In the genomic region with DNA sequence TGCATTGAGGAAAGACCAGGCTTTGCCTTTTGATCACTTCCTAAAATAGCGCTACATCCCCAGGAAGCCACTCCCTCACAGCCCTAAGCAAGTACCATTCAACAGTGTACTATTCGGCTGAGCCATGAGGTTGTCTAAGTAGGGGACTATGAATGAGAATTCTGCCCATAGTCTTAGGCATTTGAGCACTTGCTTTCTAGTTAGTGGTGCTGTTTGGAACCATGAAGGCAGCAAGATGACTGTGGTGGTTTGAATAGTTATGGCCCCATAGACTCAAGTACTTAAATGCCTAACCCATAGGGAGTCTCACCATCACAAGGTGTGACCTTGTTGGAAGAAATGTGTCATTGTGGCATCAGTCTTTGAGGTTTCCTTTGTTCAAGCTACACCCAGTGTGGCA, we compare ENCODE assay signal across 33 mouse cellular contexts.
"Had no signal": no experiment of that assay in that cellular context is flagged by ENCODE, and none has a peak within 500 bp of the region (broad histone marks: within the 10 kb centered on the region; RNA-seq: fewer than 3 reads in every experiment).

No protein-coding gene starts in this region.

- H3K36me3 ChIP-seq: heart, embryonic 12.5 days; heart, embryonic 13.5 days; heart, embryonic 15.5 days; hindbrain, embryonic 10.5 days; hindbrain, embryonic 12.5 days; hindbrain, embryonic 13.5 days; hindbrain, embryonic 15.5 days; intestine, embryonic 15.5 days; kidney, embryonic 15.5 days had no signal

- H3K4me3 ChIP-seq: heart, adult 2 months; heart, embryonic 12.5 days; heart, embryonic 13.5 days; heart, embryonic 15.5 days; hindbrain, embryonic 10.5 days; hindbrain, embryonic 12.5 days; hindbrain, embryonic 13.5 days; hindbrain, embryonic 15.5 days; intestine, embryonic 15.5 days; kidney, embryonic 15.5 days; layer of hippocampus, adult 2 months had no signal

- H3K27ac ChIP-seq: heart, adult 2 months; heart, embryonic 13.5 days; heart, embryonic 15.5 days; hindbrain, embryonic 10.5 days; hindbrain, embryonic 12.5 days; hindbrain, embryonic 13.5 days; hindbrain, embryonic 14.5 days; hindbrain, embryonic 15.5 days; hindbrain, postnatal 0 days; intestine, embryonic 15.5 days; kidney, embryonic 15.5 days; kidney, postnatal 0 days; layer of hippocampus, adult 2 months had no signal

- DNase-seq: heart, adult 2 months; heart, postnatal 14 days; heart, postnatal 36 days; heart, postnatal 4 days; kidney, adult 11 months; kidney, adult 18-20 months; kidney, adult 2 months; kidney, adult 8-10 months; kidney, adult 9 months; kidney, postnatal 10 days; kidney, postnatal 14 days; kidney, postnatal 25 days; kidney, postnatal 36 days; kidney, postnatal 4 days; layer of hippocampus, adult 9-11 months; layer of hippocampus, postnatal 36 days had no signal

- H3K4me1 ChIP-seq: heart, embryonic 12.5 days; heart, embryonic 13.5 days; heart, embryonic 15.5 days; hindbrain, embryonic 10.5 days; hindbrain, embryonic 12.5 days; intestine, embryonic 15.5 days had no signal

- H3K9me3 ChIP-seq: heart, embryonic 12.5 days; heart, embryonic 13.5 days; heart, embryonic 15.5 days; hindbrain, embryonic 10.5 days; hindbrain, embryonic 12.5 days; hindbrain, embryonic 13.5 days; hindbrain, embryonic 15.5 days; intestine, embryonic 15.5 days; kidney, embryonic 15.5 days had no signal

- H3K27me3 ChIP-seq: heart, embryonic 12.5 days; heart, embryonic 13.5 days; heart, embryonic 15.5 days; hindbrain, embryonic 12.5 days; hindbrain, embryonic 13.5 days; hindbrain, embryonic 15.5 days; intestine, embryonic 15.5 days; kidney, embryonic 15.5 days had no signal

- H3K4me2 ChIP-seq: heart, embryonic 12.5 days; heart, embryonic 13.5 days; heart, embryonic 15.5 days; hindbrain, embryonic 12.5 days; hindbrain, embryonic 13.5 days; hindbrain, embryonic 14.5 days; hindbrain, embryonic 15.5 days; intestine, embryonic 15.5 days; kidney, embryonic 15.5 days had no signal

- ATAC-seq: hindbrain, embryonic 16.5 days; hindbrain, postnatal 0 days; inflammation-experienced regulatory T-cells, adult 6 months; intestine, embryonic 15.5 days; intestine, embryonic 16.5 days; intestine, postnatal 0 days had no signal

- H3K9ac ChIP-seq: heart, embryonic 12.5 days; heart, embryonic 13.5 days; heart, embryonic 15.5 days; hindbrain, embryonic 12.5 days; hindbrain, embryonic 13.5 days; hindbrain, embryonic 14.5 days; hindbrain, embryonic 15.5 days; intestine, embryonic 15.5 days; kidney, embryonic 15.5 days had no signal
